Mouse (Mus musculus): Measurements from ENCODE around the gene Sh3rf1.

Gene Sh3rf1

GRCm38 (mm10) chr8:61223729-61224379, at the start of gene Sh3rf1:
TSS of gene Sh3rf1 (plus strand) at chr8:61223872.
- peak; percentile 88 to 90 for DNase-seq (ENCODE audit: low spot score in 2 of 2)

- DNase-seq (ENCODE audit: low spot score in 2 of 2) = no peak
Observed at GRCm38 (mm10) chr8:61173921-61174492, 49.7 kb upstream of the Sh3rf1 start.

DNA sequence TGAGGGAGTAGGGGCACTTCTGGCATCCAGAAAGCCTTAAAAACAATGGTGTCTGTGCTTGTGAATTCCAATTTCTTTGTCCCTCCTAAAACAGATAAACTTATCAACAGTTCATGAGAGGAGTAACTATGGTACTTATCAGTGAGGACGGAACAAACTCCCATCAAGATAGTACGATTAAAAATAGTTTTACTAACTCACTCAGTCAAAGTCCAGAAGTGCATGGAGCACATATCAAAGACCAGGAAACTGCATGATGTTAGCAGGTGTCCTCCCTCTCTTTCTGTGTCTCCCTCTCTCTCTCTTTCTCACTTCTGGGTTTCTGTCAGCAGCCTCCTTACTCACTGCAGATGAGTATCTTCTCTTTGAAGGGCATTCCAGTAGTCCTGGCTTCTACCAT, 47.8 kb upstream of the Sh3rf1 start:
- DNase-seq (ENCODE audit: low spot score in 2 of 2) = no peak

DNA sequence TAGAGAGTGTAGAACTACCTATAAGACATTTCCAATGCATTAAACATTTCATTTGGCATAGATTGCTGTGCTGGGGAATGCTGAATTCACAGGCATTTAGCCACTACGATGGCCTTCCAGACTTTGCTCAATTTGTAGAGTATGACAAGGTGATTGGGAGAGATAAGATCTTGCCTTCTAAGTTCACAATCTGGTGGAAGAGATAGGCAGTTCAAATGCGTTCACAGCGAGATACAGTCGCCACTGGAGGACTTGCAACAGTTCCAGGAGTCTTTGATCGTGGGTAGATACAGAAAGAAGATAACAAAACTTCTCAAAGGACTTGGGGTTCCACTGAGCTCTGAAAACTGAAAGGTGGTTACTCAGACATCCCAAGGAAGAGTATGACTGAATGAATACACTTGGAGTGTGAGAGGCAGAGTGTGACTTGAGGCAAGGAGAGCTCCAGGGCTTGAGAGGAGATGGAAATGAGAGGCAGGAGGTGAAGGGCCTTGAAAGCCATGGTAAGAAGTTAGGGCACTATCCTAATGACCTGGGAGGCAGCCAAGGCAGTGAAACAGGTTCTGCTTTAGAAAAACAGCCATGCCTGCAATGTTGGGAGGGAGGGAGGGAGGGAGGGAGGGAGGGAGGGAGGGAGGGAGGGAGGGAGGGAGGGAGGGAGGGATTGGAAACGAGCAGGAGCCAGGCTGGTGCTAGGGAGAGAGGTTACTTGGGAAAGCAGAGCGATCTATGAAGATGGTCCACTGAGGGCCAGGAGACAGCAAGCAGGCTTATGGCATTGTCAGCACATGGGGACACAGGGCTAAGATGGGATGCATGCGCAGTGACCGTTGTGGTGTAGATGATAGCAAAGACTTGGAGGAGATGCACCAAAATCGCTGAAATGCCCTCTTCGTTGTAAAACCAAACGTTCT, 45.7 kb upstream of the Sh3rf1 start:
- DNase-seq (ENCODE audit: low spot score in 2 of 2) = no peak

GRCm38 (mm10) chr8:61178594-61179140, 45.0 kb upstream of the Sh3rf1 start:
- no peak for DNase-seq (ENCODE audit: low spot score in 2 of 2)

- no peak for DNase-seq (ENCODE audit: low spot score in 2 of 2)
Observed at GRCm38 (mm10) chr8:61181592-61181991, 42.1 kb upstream of the Sh3rf1 start.

DNA sequence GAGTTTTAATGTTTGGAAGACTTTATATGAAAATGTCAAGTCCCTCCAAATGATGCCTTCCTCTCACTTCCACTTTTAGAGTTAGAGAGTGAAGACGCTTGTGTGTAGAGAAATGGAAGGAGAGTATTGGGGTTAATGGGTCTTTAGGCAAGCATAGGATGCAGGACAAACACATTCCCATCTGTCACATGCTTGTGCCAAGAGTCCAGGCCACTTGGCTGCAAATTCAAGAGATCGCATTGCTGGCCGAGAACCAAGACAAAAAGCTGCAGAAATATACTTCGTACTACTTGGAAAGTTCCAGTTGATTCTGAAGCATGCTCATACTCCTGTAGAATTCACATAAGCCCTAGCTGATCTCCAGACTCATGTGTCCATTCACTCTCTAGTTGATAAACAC, 41.7 kb upstream of the Sh3rf1 start:
- no peak for DNase-seq (ENCODE audit: low spot score in 2 of 2)

DNA sequence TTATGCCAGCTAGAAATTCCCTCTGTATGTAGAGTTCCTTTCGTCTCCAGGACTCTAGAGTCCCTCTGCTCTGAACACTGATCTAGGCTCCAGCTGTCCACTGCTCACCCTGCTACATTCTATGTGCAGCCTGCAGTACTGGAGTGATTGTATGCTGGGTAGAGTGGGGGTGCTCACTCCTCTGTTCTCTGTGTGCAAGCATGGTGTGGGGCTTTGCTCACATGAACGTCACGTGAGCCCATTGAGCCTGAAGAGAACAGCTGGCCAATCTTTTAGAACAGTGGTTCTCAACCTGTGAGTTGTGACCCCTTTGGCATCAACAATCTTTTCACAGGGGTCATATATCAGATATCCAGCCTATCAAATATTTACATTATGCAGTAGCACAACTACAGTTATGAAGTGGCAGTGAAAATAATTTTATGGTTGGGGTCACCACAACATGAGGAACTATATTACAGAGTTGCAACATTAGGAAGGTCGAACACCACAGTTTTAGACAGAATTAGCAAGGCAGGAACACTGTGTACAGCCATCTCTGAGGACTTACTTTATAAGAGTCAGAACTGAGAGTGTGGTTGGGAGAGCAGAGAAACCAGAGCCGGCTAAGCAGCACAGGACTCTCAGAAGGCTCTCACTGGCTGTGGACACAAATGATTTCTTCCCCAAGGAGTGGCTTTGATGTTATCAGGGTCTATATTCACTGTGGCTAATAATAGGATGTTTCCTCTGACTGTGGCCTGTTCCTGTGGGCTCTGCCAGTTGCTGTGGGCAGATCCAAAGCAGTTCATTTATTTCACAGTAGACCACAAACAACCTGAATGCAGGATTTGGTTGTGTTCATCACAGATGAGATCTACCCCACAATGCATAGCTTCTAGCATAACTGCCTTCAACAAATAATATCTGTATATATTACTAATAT, 38.1 kb upstream of the Sh3rf1 start:
- no peak for DNase-seq (ENCODE audit: low spot score in 2 of 2)

GRCm38 (mm10) chr8:61194306-61194925, 29.3 kb upstream of the Sh3rf1 start:
- no peak for DNase-seq (ENCODE audit: low spot score in 2 of 2)

DNA sequence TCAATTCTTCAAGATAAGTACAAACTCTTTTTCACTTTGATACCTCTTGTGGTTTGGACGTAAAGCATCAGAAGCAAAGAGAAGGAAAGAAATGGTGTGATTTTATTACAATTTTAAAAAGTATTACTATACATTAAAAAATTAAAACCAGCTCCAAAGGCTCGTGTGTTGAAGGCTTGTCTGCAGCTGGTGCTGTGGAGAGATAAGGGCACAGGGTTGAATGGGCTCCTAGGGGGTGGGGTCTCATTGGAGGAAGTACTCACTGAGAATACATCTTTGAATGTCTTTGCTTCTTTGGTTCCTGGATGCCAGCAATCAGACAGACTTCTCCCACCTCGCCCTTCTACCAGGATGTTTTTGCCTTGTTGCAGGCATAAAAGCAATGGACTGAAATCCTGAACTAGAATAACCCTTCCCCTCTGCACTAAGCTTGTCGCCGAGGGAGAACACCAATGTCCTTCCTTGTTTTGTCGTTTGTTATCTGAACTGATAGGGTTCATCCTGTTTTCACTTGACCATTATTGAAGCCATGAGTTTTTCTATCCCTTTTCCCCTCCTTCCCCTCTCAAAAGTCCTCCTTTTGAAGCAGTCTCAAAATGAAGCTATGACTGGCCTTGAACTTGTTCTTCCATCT, 23.3 kb upstream of the Sh3rf1 start:
- no peak for DNase-seq (ENCODE audit: low spot score in 2 of 2)

- DNase-seq (ENCODE audit: low spot score in 2 of 2) = no peak
Observed at GRCm38 (mm10) chr8:61203035-61203826, 20.4 kb upstream of the Sh3rf1 start.

GRCm38 (mm10) chr8:61206876-61207275, 16.8 kb upstream of the Sh3rf1 start:
- no peak for DNase-seq (ENCODE audit: low spot score in 2 of 2)

DNA sequence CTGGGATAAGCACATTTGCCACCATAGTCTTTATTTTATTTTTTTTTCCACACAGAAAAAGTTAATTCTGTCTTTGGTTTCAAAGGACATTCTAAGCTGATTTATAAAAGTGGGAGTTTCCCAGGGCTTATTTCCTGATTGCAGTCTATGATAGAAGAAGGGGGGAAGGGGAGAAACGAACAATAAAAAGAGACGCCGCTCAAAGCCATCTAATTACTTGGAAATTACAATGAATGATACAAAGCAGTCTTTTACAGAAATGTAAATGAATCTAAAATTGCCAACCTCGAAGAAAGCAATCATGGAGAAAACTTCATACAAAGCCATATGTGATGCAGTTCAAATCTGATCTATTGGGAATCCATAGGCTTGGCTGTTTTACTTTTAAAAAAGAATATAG, 16.0 kb upstream of the Sh3rf1 start:
- no peak for DNase-seq (ENCODE audit: low spot score in 2 of 2)

GRCm38 (mm10) chr8:61208719-61209118, 15.0 kb upstream of the Sh3rf1 start:
- no peak for DNase-seq (ENCODE audit: low spot score in 2 of 2)

DNA sequence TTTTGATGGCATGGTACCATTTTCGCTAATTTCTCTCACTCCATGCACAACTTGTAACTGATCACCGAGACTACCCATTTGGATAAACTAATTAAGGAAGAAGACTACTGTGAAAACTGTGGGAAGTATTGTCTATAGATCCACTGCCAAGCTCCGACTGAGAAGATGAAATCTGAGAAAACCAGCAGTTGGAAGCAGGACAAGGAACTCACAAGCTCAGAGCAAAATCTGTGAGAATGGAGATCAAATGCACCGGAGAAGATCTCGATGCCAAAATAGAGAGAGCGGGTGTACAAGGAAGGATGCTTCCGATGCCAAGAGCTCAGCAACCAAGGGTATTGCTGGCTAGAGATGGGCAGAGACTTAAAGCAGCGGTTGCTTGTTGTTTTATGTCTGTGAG, 12.8 kb upstream of the Sh3rf1 start:
- peak; percentile 39 to 53 for DNase-seq (ENCODE audit: low spot score in 2 of 2)

DNA sequence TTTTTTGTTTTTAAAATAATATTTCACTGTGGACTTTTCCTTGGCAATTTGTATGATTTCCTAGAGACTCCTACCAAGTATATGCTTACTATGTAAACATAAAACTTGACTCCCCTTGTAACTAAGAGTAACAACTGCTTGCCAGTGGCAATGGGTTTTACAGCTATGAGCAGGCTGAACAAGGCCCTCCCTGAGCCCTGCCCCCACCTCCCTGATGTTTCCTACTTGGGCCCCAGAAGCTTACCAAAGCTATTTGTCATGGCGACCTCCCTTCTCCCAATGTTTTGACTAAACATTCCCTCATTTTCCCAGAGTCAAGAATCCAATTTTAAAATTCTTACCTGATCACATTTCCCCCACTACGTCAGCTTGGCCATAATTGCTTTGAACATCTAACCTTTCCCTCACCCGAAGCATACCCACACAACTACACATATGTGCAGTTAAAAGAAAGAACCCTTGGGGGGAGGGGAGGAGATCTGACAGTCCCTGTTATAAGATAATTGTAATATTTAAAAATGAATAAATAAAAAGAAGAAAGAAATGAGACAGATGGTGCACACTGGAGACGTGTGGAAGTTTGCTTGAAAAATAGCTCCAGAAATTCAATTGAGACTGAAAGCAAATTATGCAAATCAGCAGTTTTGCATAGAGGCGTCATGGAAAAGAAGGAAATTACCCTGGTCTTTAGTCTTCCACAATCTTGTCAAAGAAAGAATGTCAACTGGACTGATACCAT, 8.4 kb upstream of the Sh3rf1 start:
- DNase-seq (ENCODE audit: low spot score in 2 of 2) = no peak

GRCm38 (mm10) chr8:61217017-61217416, 6.7 kb upstream of the Sh3rf1 start:
- no peak for DNase-seq (ENCODE audit: low spot score in 2 of 2)

- DNase-seq (ENCODE audit: low spot score in 2 of 2) = peak; percentile 72 to 74
Observed at GRCm38 (mm10) chr8:61217426-61217825, 6.2 kb upstream of the Sh3rf1 start.

DNA sequence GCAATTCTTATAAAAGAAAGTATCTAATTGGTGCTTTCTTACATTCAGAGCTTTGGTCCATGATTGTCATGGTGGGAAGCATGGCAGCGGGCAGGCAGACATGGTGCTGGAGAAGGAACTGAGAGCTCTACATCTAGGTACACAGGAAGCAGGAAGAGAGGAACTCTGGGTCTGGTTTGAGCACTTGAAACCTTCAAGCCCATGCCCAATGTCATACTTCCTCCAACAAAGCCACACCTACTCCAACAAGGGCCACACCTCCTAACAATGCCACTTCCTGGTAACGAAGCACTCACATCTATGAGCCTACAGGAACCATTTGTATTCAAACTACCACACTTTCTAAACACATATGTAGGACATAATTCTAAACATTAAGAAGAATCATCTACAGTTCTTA, 5.2 kb upstream of the Sh3rf1 start:
- DNase-seq (ENCODE audit: low spot score in 2 of 2) = no peak
